Mouse (Mus musculus): Measurements from ENCODE around the gene Slc26a3.

GRCm38 (mm10) chr12:31521371-31521770 is 130.7 kb downstream of the Slc26a3 start:
- TF ChIP-seq CTCF (IDR thresholded peaks at IDR 0.05 in 2 of 3, conservative IDR thresholded peaks at IDR 0.05 in 1 of 3; ENCODE audit: control insufficient read depth in 1 of 3, insufficient read depth in 1 of 3, low read depth in 2 of 3, low read length in 3 of 3, poor library complexity in 1 of 3, severe bottlenecking in 1 of 3) (no peak), USF2 (IDR thresholded peaks at IDR 0.05; ENCODE audit: borderline replicate concordance in 1 of 2, insufficient read depth in 1 of 2, low read depth in 1 of 2, low read length in 2 of 2) (no peak), EP300 (IDR thresholded peaks at IDR 0.05; ENCODE audit: low read depth in 1 of 2, low read length in 2 of 2) (no peak), POLR2A (IDR thresholded peaks at IDR 0.05; ENCODE audit: control insufficient read depth in 1 of 2, insufficient read depth in 1 of 2, low read depth in 1 of 2, low read length in 2 of 2, poor library complexity in 1 of 2) (no peak), BHLHE40 (IDR thresholded peaks at IDR 0.05; ENCODE audit: borderline replicate concordance, low read depth, low read length) (no peak), GATA1 (IDR thresholded peaks at IDR 0.05; ENCODE audit: low read depth, low read length) (no peak), RAD21 (IDR thresholded peaks at IDR 0.05; ENCODE audit: low read depth, low read length) (no peak), USF1 (IDR thresholded peaks at IDR 0.05; ENCODE audit: low read depth, low read length) (no peak), POLR2AphosphoS5 (IDR thresholded peaks at IDR 0.05; ENCODE audit: borderline replicate concordance, low read depth, low read length) (no peak), TCF12 (IDR thresholded peaks at IDR 0.05; ENCODE audit: low read depth, low read length) (no peak), MYB (IDR thresholded peaks at IDR 0.05; ENCODE audit: low read depth, low read length) (no peak), SIN3A (IDR thresholded peaks at IDR 0.05; ENCODE audit: low read length) (no peak)
